Mouse (Mus musculus) lung, embryonic 16.5 days (tissue): ENCODE measurements around the gene Fam129b. TPM values are rescaled to one million over a fixed set of nuclear protein-coding genes. Genes with fewer than 3 reads are reported as not detected.
A peak's percentile ranks its signal among the peaks of the same experiment; 100 is the strongest.

Experiments
- ATAC-seq: fragments of 200-750 bp; cut with Nextera tagmentation; 2 replicates; pipeline ENCODE4 v1.8.0; 2017; ENCODE audit warnings: low read depth, mild to moderate bottlenecking, moderate library complexity
- H3K27ac ChIP-seq: fragments of 300-500 bp; sonication (generic); 2 replicates; pipeline ENCODE4 v1.5.1; 2014; ENCODE audit warnings: mild to moderate bottlenecking, control low read depth, low read length
- H3K27me3 ChIP-seq: fragments of 300-500 bp; sonication (generic); 2 replicates; pipeline ENCODE4 v1.6.1; 2014; ENCODE audit warnings: low read depth, low read length, mixed read lengths; ENCODE audit not compliant: control insufficient read depth, insufficient read depth
- H3K36me3 ChIP-seq: fragments of 300-500 bp; sonication (generic); 2 replicates; pipeline ENCODE4 v1.6.1; 2014; ENCODE audit warnings: low read length; ENCODE audit not compliant: control insufficient read depth, insufficient read depth
- H3K4me1 ChIP-seq: fragments of 300-500 bp; sonication (generic); replicated peaks from 2 replicates; pipeline ENCODE4 v1.6.1; 2014; ENCODE audit warnings: low read length, mixed read lengths; ENCODE audit not compliant: control insufficient read depth, insufficient read depth
- H3K4me2 ChIP-seq: fragments of 300-500 bp; sonication (generic); 2 replicates; pipeline ENCODE4 v1.6.1; 2014; ENCODE audit warnings: low read depth, low read length, control low read depth
- H3K4me3 ChIP-seq: fragments of 300-500 bp; sonication (generic); 2 replicates; pipeline ENCODE4 v1.5.1; 2014; ENCODE audit warnings: mild to moderate bottlenecking, low read length, control low read depth
- H3K9ac ChIP-seq: fragments of 300-500 bp; sonication (generic); 2 replicates; pipeline ENCODE4 v1.6.1; 2014; ENCODE audit warnings: low read length, control low read depth
- H3K9me3 ChIP-seq: fragments of 300-500 bp; sonication (generic); 2 replicates; pipeline ENCODE4 v1.6.1; 2016; ENCODE audit warnings: low read length; ENCODE audit not compliant: control insufficient read depth
- WGBS: fragments of 180-500 bp; shearing (Covaris S2); extraction: QIAGEN DNeasy Blood & Tissue Kit; methylation state at CpG from one replicate; pipeline ENCODE4 v1.1.7; 2014; 5-methylcytosine and 5-hydroxymethylcytosine counted together
- polyA plus RNA-seq: library from polyadenylated mRNA; unstranded; fragments of >200 nt; fragmentation: Nextera tagmentation; extraction: Ambion mirVana; gene quantifications from 2 replicates; pipeline ENCODE4 v1.2.1, GENCODE M21; 2015

Fam129b gene
- polyA plus RNA-seq, 1 experiment from 2014 or later: 133 TPM

GRCm38 (mm10) chr2:32931730-32932129 is 55.8 kb downstream of the Fam129b start:
- no peak overlapping the region for H3K4me2 ChIP-seq
- no peak overlapping the region for H3K27ac ChIP-seq
- no peak for ATAC-seq
- WGBS: 64% methylated on average over 7 of the region's 7 CpGs
- H3K27me3 ChIP-seq: no peaks in the 10 kb centered on the region
- peaks cover 14% of the 10 kb centered on the region for H3K4me1 ChIP-seq
- no peaks in the 10 kb centered on the region for H3K36me3 ChIP-seq
- no peak overlapping the region for H3K4me3 ChIP-seq
- no peak overlapping the region for H3K9ac ChIP-seq
- H3K9me3 ChIP-seq: no peaks in the 10 kb centered on the region

DNA sequence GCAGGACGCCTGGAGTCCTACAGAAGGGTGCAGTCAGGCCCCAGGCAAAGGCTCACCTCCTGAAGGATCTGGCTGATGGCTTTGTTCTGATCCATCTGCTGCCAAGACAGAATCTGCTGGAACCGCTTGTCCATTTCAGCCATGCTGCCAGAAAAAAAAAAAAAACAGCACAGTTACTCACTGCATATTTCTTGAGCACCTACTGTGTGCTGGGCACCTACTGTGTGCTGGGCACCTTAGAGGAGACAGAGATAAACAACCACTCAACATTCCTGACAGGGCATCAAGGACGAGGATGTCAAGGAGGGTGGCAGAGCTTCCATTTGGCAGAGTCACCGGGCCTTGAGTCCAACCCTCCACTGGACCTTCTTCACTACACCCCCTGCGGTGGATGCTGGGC is 62.8 kb downstream of the Fam129b start:
- H3K27ac ChIP-seq: no peak overlapping the region
- WGBS: 87% methylated on average over 5 of the region's 5 CpGs
- no peak overlapping the region for H3K4me2 ChIP-seq
- ATAC-seq: no peak
- H3K36me3 ChIP-seq: peaks cover 8% of the 10 kb centered on the region
- no peak overlapping the region for H3K9ac ChIP-seq
- no peaks in the 10 kb centered on the region for H3K27me3 ChIP-seq
- H3K4me3 ChIP-seq: no peak overlapping the region
- H3K4me1 ChIP-seq: no peaks in the 10 kb centered on the region
- H3K9me3 ChIP-seq: no peaks in the 10 kb centered on the region

DNA sequence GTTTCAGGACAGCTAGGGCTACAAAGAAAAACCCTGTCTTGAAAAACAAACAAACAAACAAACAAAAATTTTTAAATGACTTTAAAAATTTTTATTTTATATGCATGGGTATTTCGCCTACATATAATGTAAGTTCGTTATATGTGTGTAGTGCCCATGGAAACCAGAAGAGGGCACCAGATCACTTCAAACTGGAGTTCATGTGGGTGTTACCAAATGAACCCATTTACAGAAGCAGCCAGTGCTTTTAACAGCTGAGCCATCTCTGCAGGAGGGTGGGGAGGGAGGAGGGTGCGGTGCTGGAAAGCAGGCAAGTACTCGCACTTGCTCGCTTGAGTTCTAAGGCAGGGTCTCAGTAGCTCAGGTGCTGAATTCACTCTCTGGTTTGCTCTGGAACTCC is 63.5 kb downstream of the Fam129b start:
- no peaks in the 10 kb centered on the region for H3K27me3 ChIP-seq
- H3K27ac ChIP-seq: no peak overlapping the region
- no peak overlapping the region for H3K9ac ChIP-seq
- no peaks in the 10 kb centered on the region for H3K9me3 ChIP-seq
- WGBS: 72% methylated on average over 5 of the region's 5 CpGs
- ATAC-seq: no peak
- H3K4me1 ChIP-seq: no peaks in the 10 kb centered on the region
- no peak overlapping the region for H3K4me2 ChIP-seq
- peaks cover 8% of the 10 kb centered on the region for H3K36me3 ChIP-seq
- no peak overlapping the region for H3K4me3 ChIP-seq

DNA sequence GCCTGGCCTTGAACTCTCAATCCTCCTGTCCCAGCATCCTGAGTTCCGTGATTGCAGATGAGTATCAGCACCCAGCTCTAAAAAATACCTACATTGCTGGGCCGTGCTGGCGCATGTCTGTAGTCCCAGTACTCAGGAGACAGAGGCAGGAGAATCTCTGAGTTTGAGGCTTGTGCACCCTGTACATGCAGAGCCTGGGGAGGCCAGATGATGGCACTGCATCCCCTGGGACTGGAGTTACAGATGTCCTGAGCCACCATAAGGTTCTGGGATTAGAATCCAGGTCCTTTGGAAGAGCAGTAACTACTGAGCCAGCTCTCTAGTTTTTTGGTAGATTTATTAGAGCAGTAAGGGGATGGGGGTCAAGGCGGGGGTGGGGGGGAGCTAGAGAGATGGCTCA is 64.6 kb downstream of the Fam129b start:
- Histone ChIP-seq H3K4me3 (no peak overlapping the region), H3K27ac (no peak overlapping the region), H3K27me3 (no peaks in the 10 kb centered on the region), H3K9me3 (no peaks in the 10 kb centered on the region), H3K4me2 (no peak overlapping the region), H3K9ac (no peak overlapping the region), H3K4me1 (no peaks in the 10 kb centered on the region), H3K36me3 (peaks cover 8% of the 10 kb centered on the region)
- no peak for ATAC-seq
- 89% methylated on average over 4 of the region's 4 CpGs for WGBS

DNA sequence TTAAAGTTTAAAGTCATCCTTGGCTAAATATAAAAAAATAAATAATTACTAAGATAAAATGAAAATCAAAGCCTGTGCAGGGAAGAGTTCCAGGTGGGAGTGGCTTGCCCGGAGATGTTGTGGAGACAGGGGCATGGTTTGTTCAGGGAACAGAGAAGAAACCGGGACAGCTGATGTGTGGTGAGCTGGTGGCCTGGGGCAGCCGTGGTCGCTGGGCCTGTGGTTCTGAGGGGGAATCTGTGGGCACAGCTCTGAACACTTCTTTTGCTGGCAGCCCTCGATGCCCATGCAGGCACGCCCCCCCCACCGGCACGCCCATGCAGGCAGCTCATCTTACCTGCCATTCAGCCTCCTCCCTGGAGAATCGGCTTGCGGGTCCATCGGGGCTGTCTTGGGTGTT is 71.5 kb downstream of the Fam129b start:
- no peaks in the 10 kb centered on the region for H3K4me1 ChIP-seq
- H3K4me3 ChIP-seq: no peak overlapping the region
- no peak overlapping the region for H3K9ac ChIP-seq
- no peak overlapping the region for H3K27ac ChIP-seq
- no peaks in the 10 kb centered on the region for H3K27me3 ChIP-seq
- 83% methylated on average over 11 of the region's 11 CpGs for WGBS
- no peaks in the 10 kb centered on the region for H3K9me3 ChIP-seq
- no peak overlapping the region for H3K4me2 ChIP-seq
- no peak for ATAC-seq
- 0 out of 2 replicates have a peak, but pooled peaks cover 3% of the 10 kb centered on the region for H3K36me3 ChIP-seq

- Histone ChIP-seq H3K36me3 (peaks cover 13% of the 10 kb centered on the region), H3K9ac (no peak overlapping the region), H3K27ac (no peak overlapping the region), H3K4me1 (no peaks in the 10 kb centered on the region), H3K4me2 (no peak overlapping the region), H3K4me3 (no peak overlapping the region), H3K9me3 (peaks cover 4% of the 10 kb centered on the region), H3K27me3 (no peaks in the 10 kb centered on the region)
- no peak for ATAC-seq
- WGBS: 87% methylated on average over 2 of the region's 2 CpGs
Measured at GRCm38 (mm10) chr2:32954581-32954980, 78.7 kb downstream of the Fam129b start.

DNA sequence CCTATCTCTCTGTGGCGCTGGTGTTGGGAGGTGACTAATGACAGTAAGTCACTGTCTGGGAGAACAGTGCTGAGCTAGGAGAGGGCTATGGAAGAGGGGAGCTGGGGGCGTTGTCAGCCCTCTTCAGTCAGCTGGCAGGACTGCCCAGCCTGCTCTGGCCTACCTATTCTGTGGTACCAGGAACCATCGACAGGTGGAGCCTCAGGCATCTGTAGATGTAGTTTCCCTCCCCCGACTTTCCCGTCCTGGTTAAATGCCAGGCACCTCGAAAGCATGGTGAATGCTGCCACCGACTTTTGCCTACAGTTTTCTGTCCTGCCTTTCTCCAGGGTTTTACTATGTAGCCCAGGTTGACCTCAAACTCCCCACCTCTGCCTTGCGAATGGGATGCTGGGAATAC is 81.4 kb downstream of the Fam129b start:
- Histone ChIP-seq H3K4me2 (no peak overlapping the region), H3K4me3 (no peak overlapping the region), H3K9ac (no peak overlapping the region), H3K9me3 (peaks cover 4% of the 10 kb centered on the region), H3K4me1 (peaks cover 7% of the 10 kb centered on the region), H3K27ac (no peak overlapping the region), H3K36me3 (peaks cover 13% of the 10 kb centered on the region), H3K27me3 (no peaks in the 10 kb centered on the region)
- 46% methylated on average over 8 of the region's 8 CpGs for WGBS
- ATAC-seq: no peak

DNA sequence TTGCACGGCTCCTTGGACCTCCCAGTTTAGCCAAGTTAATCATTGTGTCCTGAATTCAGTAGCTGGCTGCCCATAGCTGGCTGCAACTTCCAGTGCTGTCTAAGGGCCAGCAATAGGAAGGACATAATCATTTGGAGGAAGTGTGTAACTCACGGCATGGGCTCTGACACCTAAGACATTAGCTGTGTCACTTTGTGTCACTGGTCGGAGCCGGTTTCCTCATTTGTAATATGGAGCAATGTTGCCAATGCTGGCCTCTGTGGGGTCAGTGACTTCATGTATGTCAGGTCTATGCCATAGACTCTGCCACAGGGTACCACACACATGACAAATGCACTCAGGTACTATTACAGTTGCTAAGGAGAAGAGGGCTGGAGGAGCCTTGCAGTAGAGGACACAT is 84.4 kb downstream of the Fam129b start:
- ATAC-seq: no peak
- Histone ChIP-seq H3K27me3 (no peaks in the 10 kb centered on the region), H3K27ac (no peak overlapping the region), H3K9me3 (no peaks in the 10 kb centered on the region), H3K36me3 (peaks cover 21% of the 10 kb centered on the region), H3K4me3 (no peak overlapping the region), H3K9ac (peak overlapping the region; percentile 92), H3K4me2 (no peak overlapping the region), H3K4me1 (peaks cover 26% of the 10 kb centered on the region)
- WGBS: 85% methylated on average over 4 of the region's 4 CpGs

- peak within 1 kb of the TSS; percentile 88 for H3K27ac ChIP-seq
- peak within 1 kb of the TSS; percentile 92 for H3K9ac ChIP-seq
- peaks cover 32% of the 10 kb centered on the region for H3K4me1 ChIP-seq
- peaks cover 21% of the 10 kb centered on the region for H3K36me3 ChIP-seq
- H3K4me3 ChIP-seq: peak within 1 kb of the TSS; percentile 85
- H3K9me3 ChIP-seq: no peaks in the 10 kb centered on the region
- peak within 1 kb of the TSS; percentile 93 for H3K4me2 ChIP-seq
- 2% methylated on average over 55 of the region's 55 CpGs for WGBS
- no peaks in the 10 kb centered on the region for H3K27me3 ChIP-seq
- peak; percentile 95 for ATAC-seq
Measured at GRCm38 (mm10) chr2:32961192-32961995, 85.5 kb downstream of the Fam129b start, which contains the start of the genes Rpl12 and Lrsam1. TSS of gene Rpl12 (plus strand) at chr2:32961559. TSS of gene Lrsam1 (minus strand) at chr2:32961614.
